Mouse (Mus musculus) MEL (cell line): ENCODE measurements around the gene Rnf123. TPM values are rescaled to one million over a fixed set of nuclear protein-coding genes. Genes with fewer than 3 reads are reported as not detected.

Experiments
- DNase-seq: peaks from one replicate; pipeline ENCODE4 v3.0.0; 2011; ENCODE audit warnings: low read depth, low spot score
- H3K27ac ChIP-seq: 2 replicates; pipeline ENCODE4 v1.5.1; 2012; ENCODE audit warnings: low read depth, mild to moderate bottlenecking, control low read depth, low read length, moderate library complexity; ENCODE audit not compliant: control insufficient read depth
- H3K27me3 ChIP-seq, 2 experiments: fragments of 150-350 bp in 1 of 2; sonication (generic) in 1 of 2; 2 replicates each; pipeline ENCODE4 v1.6.1; 2012; ENCODE audit warnings: low read length in 2 of 2, mild to moderate bottlenecking in 2 of 2, improper control_type of control experiment in 1 of 2, moderate library complexity in 1 of 2; ENCODE audit not compliant: insufficient read depth in 2 of 2, control insufficient read depth in 1 of 2
- H3K36me3 ChIP-seq, 2 experiments: 2 replicates each; pipeline ENCODE4 v1.6.1; 2012 to 2014; ENCODE audit warnings: low read length in 2 of 2, improper control_type of control experiment in 1 of 2, inconsistent platforms in 1 of 2, mild to moderate bottlenecking in 1 of 2; ENCODE audit not compliant: insufficient read depth in 2 of 2, control insufficient read depth in 1 of 2
- H3K4me1 ChIP-seq, 2 experiments: fragments of 150-350 bp in 1 of 2; sonication (generic) in 1 of 2; 2 replicates each; pipeline ENCODE4 v1.6.1; 2012; ENCODE audit warnings: low read length in 2 of 2, improper control_type of control experiment in 1 of 2, mild to moderate bottlenecking in 1 of 2; ENCODE audit not compliant: insufficient read depth in 2 of 2, control insufficient read depth in 1 of 2
- H3K4me3 ChIP-seq, 2 experiments: fragments of 150-350 bp in 1 of 2; sonication (generic) in 1 of 2; 2 replicates each; pipeline ENCODE4 v1.5.1; 2012; ENCODE audit warnings: low read depth in 2 of 2, low read length in 2 of 2, mild to moderate bottlenecking in 2 of 2, moderate library complexity in 2 of 2, control low read depth in 1 of 2, improper control_type of control experiment in 1 of 2; ENCODE audit not compliant: control insufficient read depth in 1 of 2, insufficient read depth in 1 of 2
- H3K79me2 ChIP-seq: 2 replicates; pipeline ENCODE4 v1.6.1; 2012; ENCODE audit warnings: mild to moderate bottlenecking, low read length, moderate library complexity; ENCODE audit not compliant: control insufficient read depth, poor library complexity, insufficient read depth
- H3K9ac ChIP-seq: 2 replicates; pipeline ENCODE4 v1.6.1; 2012; ENCODE audit warnings: low read depth, mild to moderate bottlenecking, control low read depth, low read length, moderate library complexity; ENCODE audit not compliant: control insufficient read depth, poor library complexity, severe bottlenecking
- H3K9me3 ChIP-seq: fragments of 150-350 bp; sonication (generic); replicated peaks from 2 replicates; pipeline ENCODE4 v1.6.1; 2012; ENCODE audit warnings: mild to moderate bottlenecking, low read length, improper control_type of control experiment, moderate library complexity; ENCODE audit not compliant: insufficient read depth
- CTCF ChIP-seq, 3 experiments: IDR thresholded peaks in 2 of 3; conservative IDR thresholded peaks in 1 of 3; 2 replicates each; pipeline ENCODE4 v1.5.1; 2011 to 2012; ENCODE audit warnings: low read length in 3 of 3, low read depth in 2 of 3, mild to moderate bottlenecking in 2 of 3, improper control_type of control experiment in 1 of 3, inconsistent platforms in 1 of 3, mixed read lengths in 1 of 3, moderate library complexity in 1 of 3; ENCODE audit not compliant: control insufficient read depth in 1 of 3, insufficient read depth in 1 of 3, poor library complexity in 1 of 3, severe bottlenecking in 1 of 3
- HCFC1 ChIP-seq: IDR thresholded peaks from 2 replicates; pipeline ENCODE4 v1.6.1; 2012; ENCODE audit warnings: low read depth, mild to moderate bottlenecking, inconsistent platforms, low read length, improper control_type of control experiment, moderate library complexity
- MAFK ChIP-seq: IDR thresholded peaks from 2 replicates; pipeline ENCODE4 v1.6.1; 2011; ENCODE audit warnings: low read depth, mild to moderate bottlenecking, low read length, improper control_type of control experiment, borderline replicate concordance
- MAX ChIP-seq: IDR thresholded peaks from 2 replicates; pipeline ENCODE4 v1.6.1; 2011; ENCODE audit warnings: low read length, improper control_type of control experiment
- MEF2A ChIP-seq: IDR thresholded peaks from 2 replicates; pipeline ENCODE4 v1.6.1; 2014; ENCODE audit warnings: low read depth, mild to moderate bottlenecking, inconsistent platforms, low read length, improper control_type of control experiment; ENCODE audit not compliant: poor library complexity, insufficient replicate concordance, severe bottlenecking; ENCODE audit errors: extremely low read depth
- MYB ChIP-seq: IDR thresholded peaks from 2 replicates; pipeline ENCODE4 v1.6.1; 2011; ENCODE audit warnings: mild to moderate bottlenecking, low read depth, low read length, improper control_type of control experiment
- NELFE ChIP-seq: IDR thresholded peaks from 2 replicates; pipeline ENCODE4 v1.6.1; 2011; ENCODE audit warnings: low read depth, low read length, improper control_type of control experiment
- POLR2AphosphoS5 ChIP-seq: IDR thresholded peaks from 2 replicates; pipeline ENCODE4 v1.6.1; 2012; ENCODE audit warnings: low read depth, borderline replicate concordance, mild to moderate bottlenecking, inconsistent platforms, low read length, moderate library complexity, mixed read lengths
- RAD21 ChIP-seq: IDR thresholded peaks from 2 replicates; pipeline ENCODE4 v1.6.1; 2011; ENCODE audit warnings: mild to moderate bottlenecking, low read depth, low read length, improper control_type of control experiment
- RCOR1 ChIP-seq: IDR thresholded peaks from 2 replicates; pipeline ENCODE4 v1.6.1; 2012; ENCODE audit warnings: low read depth, mild to moderate bottlenecking, inconsistent platforms, low read length, improper control_type of control experiment
- SIN3A ChIP-seq: IDR thresholded peaks from 2 replicates; pipeline ENCODE4 v1.6.1; 2012; ENCODE audit warnings: low read length, improper control_type of control experiment, inconsistent platforms
- SMC3 ChIP-seq: IDR thresholded peaks from 2 replicates; pipeline ENCODE4 v1.6.1; 2011; ENCODE audit warnings: low read depth, low read length, improper control_type of control experiment
- TAL1 ChIP-seq: IDR thresholded peaks from 2 replicates; pipeline ENCODE4 v1.6.1; 2012; ENCODE audit warnings: mild to moderate bottlenecking, inconsistent platforms, low read length, moderate library complexity, mixed read lengths
- TCF12 ChIP-seq: IDR thresholded peaks from 2 replicates; pipeline ENCODE4 v1.6.1; 2014; ENCODE audit warnings: low read depth, mild to moderate bottlenecking, inconsistent platforms, low read length, improper control_type of control experiment, moderate library complexity
- USF1 ChIP-seq: IDR thresholded peaks from 2 replicates; pipeline ENCODE4 v1.6.1; 2014; ENCODE audit warnings: low read depth, mild to moderate bottlenecking, inconsistent platforms, low read length, improper control_type of control experiment, moderate library complexity
- USF2 ChIP-seq, 2 experiments: IDR thresholded peaks; 2 replicates each; pipeline ENCODE4 v1.6.1; 2011 to 2012; ENCODE audit warnings: improper control_type of control experiment in 2 of 2, low read length in 2 of 2, borderline replicate concordance in 1 of 2, inconsistent platforms in 1 of 2, low read depth in 1 of 2, mild to moderate bottlenecking in 1 of 2; ENCODE audit not compliant: insufficient read depth in 1 of 2
- ZKSCAN1 ChIP-seq: IDR thresholded peaks from 2 replicates; pipeline ENCODE4 v1.6.1; 2012; ENCODE audit warnings: low read depth, mild to moderate bottlenecking, inconsistent platforms, low read length, improper control_type of control experiment, moderate library complexity
- ZNF384 ChIP-seq: IDR thresholded peaks from 2 replicates; pipeline ENCODE4 v1.6.1; 2012; ENCODE audit warnings: low read depth, mild to moderate bottlenecking, inconsistent platforms, low read length, improper control_type of control experiment
- polyA plus RNA-seq, 2 experiments: library from polyadenylated mRNA; stranded (reverse) in 1 of 2; unstranded in 1 of 2; fragments of >175 nt in 1 of 2; fragments of >200 nt in 1 of 2; gene quantifications; 2 replicates each; pipeline versions ENCODE4 v1.2.1 to v1.2.4; 2012; ENCODE audit warnings: low replicate concordance in 2 of 2, low read depth in 1 of 2; ENCODE audit not compliant: insufficient read length in 2 of 2, insufficient read depth in 1 of 2, missing spikeins in 1 of 2
- total RNA-seq: library from RNA; depleted of rRNA; stranded (reverse); fragments of 300-350 nt; gene quantifications from 2 replicates; pipeline ENCODE4 v1.2.3, GENCODE M21; 2012

Rnf123 gene
- total and polyA plus RNA-seq, 3 experiments: 28.5 to 74.8 TPM; not detected in 1

DNA sequence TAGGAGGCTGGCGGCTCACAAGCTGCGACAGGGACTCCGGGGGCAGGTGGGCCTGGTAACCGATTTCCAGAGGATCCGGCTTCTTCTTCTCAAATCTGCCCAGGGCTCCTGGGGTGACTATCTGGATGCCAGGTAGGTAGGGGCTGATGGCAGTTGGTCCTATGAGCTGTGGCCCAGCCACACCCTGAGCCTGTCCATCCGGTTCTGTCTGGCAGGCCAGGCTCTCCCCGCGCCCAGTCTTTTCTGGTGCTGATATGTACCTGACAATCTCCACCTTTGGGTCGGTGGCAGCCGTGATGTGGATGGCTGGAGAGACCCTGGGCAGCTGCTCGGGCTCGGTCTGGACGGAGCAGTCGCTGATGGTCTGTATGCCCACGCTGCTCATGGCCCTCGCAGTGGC, 27.0 kb upstream of the Rnf123 start:
- Histone ChIP-seq H3K27me3 (no peaks in the 10 kb centered on the region), H3K4me3 (no peak overlapping the region), H3K4me1 (no peaks in the 10 kb centered on the region), H3K9ac (no peak overlapping the region)
- TF ChIP-seq RAD21 (no peak), SIN3A (no peak), SMC3 (no peak), POLR2AphosphoS5 (no peak), CTCF (IDR thresholded peaks at IDR 0.05 in 2 of 3, conservative IDR thresholded peaks at IDR 0.05 in 1 of 3; ENCODE audit: control insufficient read depth in 1 of 3, insufficient read depth in 1 of 3, low read depth in 2 of 3, low read length in 3 of 3, poor library complexity in 1 of 3, severe bottlenecking in 1 of 3) (no peak), MYB (no peak), ZKSCAN1 (no peak), MAX (no peak), HCFC1 (no peak), ZNF384 (no peak), RCOR1 (no peak), USF1 (no peak), MAFK (no peak), TCF12 (no peak), TAL1 (no peak), MEF2A (no peak)
- TF ChIP-seq, all 39 proteins: peak for 0
- no peaks in the 10 kb centered on the region for H3K36me3 ChIP-seq
- no peaks in the 10 kb centered on the region for H3K9me3 ChIP-seq
- H3K79me2 ChIP-seq: peaks cover 6% of the 10 kb centered on the region
- no peak overlapping the region for H3K27ac ChIP-seq
- DNase-seq: no peak

DNA sequence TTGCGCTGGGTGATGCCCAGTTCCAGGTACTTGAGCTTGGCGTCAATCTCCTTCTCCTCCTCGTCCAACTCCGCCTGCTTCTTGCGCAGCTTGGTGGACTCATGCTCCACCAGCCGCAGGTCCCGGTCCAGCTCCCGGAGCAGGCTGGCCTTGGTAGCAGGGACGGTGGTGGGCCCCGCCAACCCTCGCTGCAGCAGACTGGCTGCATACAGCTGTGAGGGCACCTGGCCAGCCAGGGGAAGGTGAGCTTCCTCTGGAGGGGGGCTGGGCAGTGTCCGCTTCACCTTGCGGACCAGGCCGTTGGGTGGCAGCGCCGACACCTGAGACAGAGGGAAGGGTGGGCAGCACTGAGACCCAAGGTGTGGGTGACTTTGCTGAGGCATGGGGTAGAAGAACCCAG, 24.7 kb upstream of the Rnf123 start:
- no peak overlapping the region for H3K4me3 ChIP-seq
- TF ChIP-seq RCOR1 (no peak), MYB (no peak), TAL1 (no peak), USF2 (IDR thresholded peaks at IDR 0.05; ENCODE audit: borderline replicate concordance in 1 of 2, insufficient read depth in 1 of 2, low read depth in 1 of 2, low read length in 2 of 2) (no peak), NELFE (no peak)

More for the DNA sequence above, 24.7 kb upstream of the Rnf123 start:
- DNase-seq: no peak
- no peaks in the 10 kb centered on the region for H3K27me3 ChIP-seq
- peaks cover 0 to 9% of the 10 kb centered on the region in 2 experiments; a peak in 2 of 4 replicates for H3K36me3 ChIP-seq
- no peaks in the 10 kb centered on the region for H3K9me3 ChIP-seq
- H3K79me2 ChIP-seq: peaks cover 22% of the 10 kb centered on the region
- H3K9ac ChIP-seq: no peak overlapping the region
- H3K4me1 ChIP-seq: peaks cover 0 to 15% of the 10 kb centered on the region in 2 experiments; a peak in 2 of 4 replicates
- H3K27ac ChIP-seq: no peak overlapping the region
